Mouse (Mus musculus): Measurements from ENCODE around the gene Ubr4. TPM values are rescaled to one million over a fixed set of nuclear protein-coding genes. Genes with fewer than 3 reads are reported as not detected.

The Ubr4 gene
- 100 to 1,000 TPM; 176 to 185 TPM for total RNA-seq (2021)

DNA sequence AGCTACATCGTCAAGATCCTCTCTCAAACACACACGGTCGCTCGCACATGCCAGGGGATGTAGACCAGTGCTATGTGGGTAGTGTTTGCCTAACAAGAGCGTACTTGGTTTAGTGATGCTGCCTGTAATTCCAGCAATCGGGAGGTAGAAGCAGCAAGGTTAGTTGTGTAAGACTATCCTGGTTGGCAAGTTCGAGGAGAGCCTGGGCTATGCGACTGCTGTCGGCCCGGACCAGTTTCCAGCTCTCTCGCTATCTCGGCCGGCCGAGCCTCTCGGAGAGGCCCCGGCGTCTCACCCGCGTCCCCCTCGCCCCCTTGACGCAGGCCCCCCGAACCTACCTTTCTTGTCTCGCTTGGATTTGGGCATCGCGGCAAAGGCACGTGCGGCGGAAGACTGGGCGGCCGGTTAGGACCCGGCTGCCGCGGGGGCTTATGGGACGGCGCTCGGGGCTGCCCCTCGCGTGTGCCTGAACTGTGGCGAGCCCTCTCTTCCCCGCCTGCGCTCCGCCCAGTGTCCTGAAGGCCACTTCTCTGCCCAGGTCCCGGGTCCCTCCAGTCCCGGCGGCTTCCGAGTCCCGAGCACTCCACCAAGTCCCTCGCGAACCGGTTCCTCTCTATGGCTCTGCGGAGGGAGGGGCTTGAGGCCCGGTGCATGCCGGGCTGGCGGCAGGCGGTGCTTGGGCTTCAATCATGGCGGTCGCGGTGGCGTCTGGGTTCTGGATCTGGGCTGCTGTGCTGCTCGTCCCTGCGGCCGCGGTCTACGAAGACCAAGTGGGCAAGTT, at the start of gene Ubr4, which contains the start of the genes Mrto4 and Emc1:
Gene Ubr4, plus strand, starts transcription at position 679 of the 781 bp plus-strand sequence.
Gene Mrto4, minus strand, starts transcription at position 646 of the 781 bp plus-strand sequence.
Gene Emc1, plus strand, starts transcription at position 657 of the 781 bp plus-strand sequence.
- intact Hi-C loops (cut with DNase I): no loop called here
- DNase-seq: peak; percentile 82

DNA sequence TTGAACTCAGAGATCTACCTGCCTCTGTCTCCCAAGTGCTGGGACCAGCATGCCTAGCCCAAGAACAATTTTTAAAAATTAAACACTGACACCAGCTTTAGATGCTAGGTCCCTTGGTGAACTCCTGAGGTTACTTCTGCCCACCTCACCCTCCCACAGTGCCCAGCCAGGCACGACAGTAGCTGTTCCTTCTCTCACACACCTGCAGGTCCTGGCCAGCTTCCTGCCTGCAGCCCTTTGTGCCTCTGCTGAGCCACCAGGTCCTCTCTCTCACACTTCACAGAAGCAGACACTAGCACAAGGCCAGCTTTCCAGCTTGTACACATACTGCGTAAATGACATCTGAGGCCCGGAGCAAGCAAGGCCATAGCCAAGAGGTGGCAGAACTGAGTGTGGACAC, 46.9 kb upstream of the Ubr4 start:
- no peak for DNase-seq
- intact Hi-C loops (cut with DNase I): no loop called here

DNA sequence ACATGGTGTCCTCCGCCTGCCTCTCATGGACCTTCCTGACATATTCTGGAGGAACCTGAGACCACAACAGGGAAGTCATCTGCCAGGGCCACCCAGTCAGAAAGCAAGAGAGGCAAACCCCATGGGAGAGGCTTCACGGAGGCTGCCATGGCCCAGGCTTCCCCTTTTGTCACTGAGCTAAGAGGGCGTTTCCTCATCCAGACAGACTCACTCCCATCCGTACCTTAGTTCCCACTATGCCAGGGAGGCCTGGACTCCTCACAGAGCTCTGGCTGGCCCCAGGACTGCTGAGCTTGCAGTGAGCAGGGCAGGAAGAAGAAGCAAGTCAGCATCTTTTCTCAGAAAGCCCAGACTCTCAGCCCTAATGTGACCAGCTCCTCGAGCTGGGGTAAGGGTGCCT, 44.5 kb upstream of the Ubr4 start:
- intact Hi-C loops (cut with DNase I): no loop called here
- no peak for DNase-seq

DNA sequence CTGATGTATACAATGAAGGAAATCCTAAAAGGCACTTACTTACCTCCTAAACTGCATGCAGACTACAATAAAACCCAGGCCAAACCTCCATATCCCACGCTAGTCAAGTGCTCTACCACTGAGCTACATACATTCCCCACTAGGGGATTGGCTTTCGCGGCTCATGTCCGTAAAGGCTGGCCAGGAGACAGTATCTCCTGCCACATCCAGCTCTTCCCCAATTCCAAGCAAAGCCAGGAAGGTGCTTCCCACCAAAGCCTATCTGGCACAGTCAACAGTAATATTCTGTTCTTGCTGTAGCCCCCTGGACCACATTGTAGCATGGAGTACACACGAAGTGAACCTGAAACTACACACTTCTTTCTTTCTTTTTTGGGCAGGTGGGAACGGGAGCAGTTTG, 42.8 kb upstream of the Ubr4 start:
- intact Hi-C loops (cut with DNase I): no loop called here
- no peak for DNase-seq

DNA sequence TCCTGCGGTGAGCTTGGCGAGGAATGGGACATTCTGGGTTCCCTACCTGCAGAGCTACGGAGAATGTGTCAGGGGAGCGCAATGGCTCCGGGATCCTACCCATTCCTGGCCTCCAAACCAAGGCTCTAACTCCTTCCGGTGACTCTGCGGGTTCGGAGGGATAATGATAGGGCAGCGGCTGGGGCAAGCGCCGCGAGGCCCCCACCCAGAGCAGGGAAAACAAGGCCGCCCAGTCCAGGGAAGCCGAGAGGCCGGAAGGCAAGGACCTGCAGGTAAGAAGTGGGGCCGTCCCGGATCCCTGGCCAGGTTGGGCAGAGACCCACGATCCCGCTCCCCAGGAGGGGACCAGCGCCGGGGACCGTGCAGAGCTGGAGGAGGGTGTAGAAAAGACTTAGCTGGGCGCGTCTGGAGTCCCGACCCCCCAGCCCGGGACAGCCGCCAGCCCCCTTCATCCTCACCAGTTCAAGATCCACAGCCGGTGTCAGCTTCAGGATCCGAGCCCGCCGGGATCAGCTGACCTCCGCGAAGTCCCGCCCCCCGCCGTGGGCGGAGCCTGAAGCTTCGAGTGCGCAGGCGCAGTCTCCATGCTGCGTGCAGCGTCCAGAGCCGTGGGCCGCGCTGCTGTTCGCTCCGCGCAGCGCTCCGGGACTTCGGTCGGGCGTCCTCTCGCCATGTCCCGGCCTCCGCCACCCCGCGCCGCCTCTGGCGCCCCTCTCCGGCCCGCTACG, 42.1 kb upstream of the Ubr4 start, which contains the start of the genes Pqlc2 and Akr7a5:
Gene Pqlc2, minus strand, starts transcription at position 538 of the 728 bp plus-strand sequence.
Gene Akr7a5, plus strand, starts transcription at position 574 of the 728 bp plus-strand sequence.
- intact Hi-C loops (cut with DNase I): no loop called here
- DNase-seq: peak; percentile 98

DNA sequence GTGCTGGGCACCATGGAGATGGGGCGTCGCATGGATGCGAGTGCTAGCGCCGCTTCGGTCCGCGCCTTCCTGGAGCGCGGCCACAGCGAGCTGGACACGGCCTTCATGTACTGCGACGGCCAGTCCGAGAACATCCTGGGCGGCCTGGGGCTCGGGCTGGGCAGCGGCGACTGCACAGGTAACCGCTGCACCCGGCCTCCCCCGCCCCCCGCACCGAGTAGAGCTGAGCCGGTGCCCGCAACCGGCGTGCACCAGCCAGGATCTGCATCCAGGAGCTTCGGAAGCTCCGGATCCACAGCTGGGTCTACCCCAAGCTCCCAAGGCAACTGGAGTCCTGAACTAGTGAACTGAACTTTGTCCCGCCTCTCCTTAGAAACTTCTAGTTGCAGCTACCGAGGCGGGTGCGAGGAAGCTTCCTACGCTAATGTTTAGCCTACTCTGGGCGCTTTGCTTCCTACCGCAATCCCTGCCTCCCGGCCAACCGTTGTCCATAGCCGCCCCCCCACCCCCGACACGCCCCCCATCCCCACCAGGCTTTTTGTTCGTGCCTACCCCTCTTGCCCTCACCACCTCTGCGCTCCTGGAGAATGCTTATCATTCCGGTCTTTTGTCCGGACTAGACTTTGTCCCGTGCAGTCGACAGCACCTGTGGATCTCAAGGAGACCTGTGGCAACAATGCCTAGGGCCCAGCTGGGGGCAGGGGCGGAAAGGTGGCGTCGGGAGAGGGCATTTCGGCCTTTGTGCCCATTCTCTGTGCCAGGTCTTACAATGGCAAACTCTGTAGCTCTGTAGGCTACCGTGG, 41.3 kb upstream of the Ubr4 start:
- DNase-seq: no peak
- intact Hi-C loops (cut with DNase I): no loop called here

DNA sequence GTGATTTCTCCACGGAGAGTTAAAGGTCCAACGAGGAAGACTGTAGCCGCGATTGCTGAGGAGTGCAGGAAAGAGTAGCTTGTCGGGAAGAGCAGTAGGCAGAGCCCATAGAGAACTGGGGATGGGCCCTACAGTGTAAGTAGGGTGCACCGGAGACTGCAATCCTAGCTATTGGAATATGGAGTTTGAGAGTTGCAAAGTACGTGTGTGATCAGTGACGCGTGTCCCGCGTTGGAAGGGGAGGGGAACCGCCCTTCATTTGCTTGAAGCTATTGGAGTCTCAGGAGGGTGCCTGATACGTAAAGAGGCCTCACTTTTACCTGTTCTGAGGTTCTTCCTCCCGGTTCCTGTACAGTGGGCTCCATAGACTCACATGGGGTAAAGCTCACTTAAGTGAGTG, 40.7 kb upstream of the Ubr4 start:
- intact Hi-C loops (cut with DNase I): no loop called here
- no peak for DNase-seq

DNA sequence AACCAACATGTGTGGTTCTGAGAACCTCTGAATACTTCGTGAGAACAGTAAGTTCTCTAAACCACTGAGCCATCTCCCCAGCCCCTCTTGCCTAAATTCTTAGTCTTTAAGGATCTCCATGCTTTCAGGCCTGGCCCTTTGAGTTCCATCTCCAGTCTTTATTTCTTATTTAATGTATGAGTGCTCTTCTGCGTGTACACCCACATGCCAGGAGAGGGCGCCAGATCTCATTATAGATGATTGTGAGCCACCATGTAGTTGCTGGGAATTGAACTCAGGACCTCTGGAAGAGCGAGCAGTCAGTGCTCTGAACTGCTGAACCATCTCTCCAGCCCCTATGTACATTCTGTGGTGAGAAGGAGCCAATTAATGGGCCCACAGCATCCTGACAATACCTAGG, 39.8 kb upstream of the Ubr4 start:
- no peak for DNase-seq
- intact Hi-C loops (cut with DNase I): no loop called here

DNA sequence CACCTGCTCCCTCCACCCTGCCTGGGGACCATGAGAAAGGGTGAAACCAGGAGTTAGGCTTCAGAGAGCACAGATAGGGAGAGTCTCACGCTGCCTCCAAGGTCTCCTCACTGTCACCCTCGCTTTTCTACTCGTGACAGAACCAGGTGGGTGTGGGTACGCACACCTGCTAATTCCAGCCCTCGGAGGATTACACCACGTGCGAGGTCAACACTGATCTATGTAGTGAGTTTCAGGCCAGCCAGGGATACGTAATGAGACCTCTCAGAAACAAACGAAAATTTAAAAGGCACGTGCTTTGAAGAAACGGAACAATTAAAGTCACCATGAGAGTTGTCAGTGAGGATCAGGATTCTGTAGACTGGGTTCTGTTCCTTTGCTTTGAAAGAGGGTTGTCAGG, 34.0 kb upstream of the Ubr4 start:
- intact Hi-C loops (cut with DNase I): no loop called here
- no peak for DNase-seq

DNA sequence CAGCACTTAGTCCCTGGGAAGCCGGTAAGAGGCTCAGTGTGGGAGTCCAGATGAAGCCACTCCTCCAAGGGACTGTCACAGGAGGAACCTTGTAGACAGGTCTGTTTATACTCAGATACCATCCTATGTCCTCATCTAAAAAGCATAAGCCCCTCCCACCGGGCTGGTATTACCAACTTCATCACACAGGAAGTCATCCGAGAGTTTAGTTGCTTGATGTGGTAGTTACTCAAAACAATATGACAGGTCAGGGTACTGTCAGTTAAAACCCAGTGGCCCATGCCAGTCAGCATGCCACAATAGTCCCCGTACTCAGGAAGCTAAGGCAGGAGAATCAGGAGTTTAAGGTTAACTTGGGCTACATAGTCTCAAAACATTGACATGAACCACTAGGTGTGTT, 32.7 kb upstream of the Ubr4 start:
- intact Hi-C loops (cut with DNase I): no loop called here
- no peak for DNase-seq

DNA sequence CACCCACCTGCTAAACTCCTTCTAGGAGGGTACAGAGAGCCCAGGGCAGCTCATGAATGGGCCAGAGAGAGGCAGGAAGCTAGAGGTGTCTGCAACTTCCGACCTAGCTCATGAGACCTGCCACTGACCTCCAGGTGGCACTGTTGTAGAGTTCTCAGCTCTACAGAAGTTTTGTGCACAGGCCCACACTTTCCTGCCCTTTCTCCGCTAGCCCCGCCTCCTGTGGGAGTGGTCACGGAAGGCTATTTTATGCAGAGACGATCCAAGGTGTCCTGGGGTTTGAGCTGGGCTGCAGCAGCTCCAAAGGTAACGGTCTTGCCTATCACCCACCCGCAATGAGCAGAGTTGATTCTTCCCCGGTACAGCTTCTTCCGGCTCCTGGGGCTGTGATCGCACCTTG, 21.8 kb upstream of the Ubr4 start:
- DNase-seq: peak; percentile 49
- intact Hi-C loops (cut with DNase I): no loop called here

DNA sequence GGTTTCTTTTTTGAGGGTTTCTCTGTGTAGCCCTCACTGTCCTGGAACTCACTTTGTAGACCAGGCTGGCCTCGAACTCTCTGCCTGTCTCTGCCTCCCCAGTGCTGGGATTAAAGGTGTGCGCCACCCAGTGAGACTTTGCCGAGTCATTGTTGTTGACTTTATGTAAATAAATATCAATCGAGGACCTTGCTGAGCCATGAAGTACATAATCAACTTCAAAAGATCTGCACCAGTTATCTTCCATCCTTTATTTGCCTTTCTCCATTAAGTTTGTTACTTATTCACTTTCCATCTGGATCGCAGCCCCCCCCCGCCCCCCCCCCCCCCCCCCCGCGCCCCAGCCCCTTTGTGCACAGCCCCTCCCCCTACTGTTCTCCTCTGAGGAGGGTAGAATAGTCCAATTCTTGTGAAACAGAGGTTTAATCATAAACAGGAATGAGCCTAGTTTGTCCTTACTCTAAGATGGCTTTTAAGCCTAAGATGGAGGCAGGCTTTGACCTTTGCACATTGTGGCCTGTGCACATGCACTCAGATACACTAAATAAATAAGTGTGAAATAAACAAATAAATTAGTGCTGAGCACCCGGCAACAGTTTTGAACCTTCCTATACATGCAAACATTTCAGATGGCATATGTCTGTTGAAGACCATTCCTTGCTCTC, 17.6 kb upstream of the Ubr4 start:
- intact Hi-C loops (cut with DNase I): loop anchor here (5.0 kb wide), 1 partner anchor 247 kb away; no protein-coding TSS in a partner anchor

DNA sequence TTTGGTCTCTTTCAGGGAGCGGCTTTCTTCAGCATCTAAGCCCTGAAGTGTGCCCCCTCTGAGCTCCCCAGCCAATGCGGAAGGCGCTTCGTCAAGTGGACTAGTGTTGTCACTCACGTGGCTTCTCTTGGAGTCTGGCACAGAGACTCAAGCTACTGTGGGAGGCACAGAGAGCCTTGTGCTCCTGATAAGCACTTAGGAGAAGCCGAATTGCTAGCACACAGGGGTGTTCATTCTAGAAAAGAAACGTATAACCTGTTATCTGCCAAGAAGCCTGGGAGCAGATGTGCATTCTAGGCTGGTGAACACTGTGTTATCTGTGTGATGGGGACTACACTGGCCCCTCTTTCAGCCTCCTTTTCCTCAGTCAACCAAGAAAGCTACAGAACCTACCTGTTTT, 16.9 kb upstream of the Ubr4 start:
- DNase-seq: no peak
- intact Hi-C loops (cut with DNase I): loop anchor here (5.0 kb wide), 1 partner anchor 248 kb away; no protein-coding TSS in a partner anchor

More for the DNA sequence above, 17.6 kb upstream of the Ubr4 start:
- DNase-seq: no peak

DNA sequence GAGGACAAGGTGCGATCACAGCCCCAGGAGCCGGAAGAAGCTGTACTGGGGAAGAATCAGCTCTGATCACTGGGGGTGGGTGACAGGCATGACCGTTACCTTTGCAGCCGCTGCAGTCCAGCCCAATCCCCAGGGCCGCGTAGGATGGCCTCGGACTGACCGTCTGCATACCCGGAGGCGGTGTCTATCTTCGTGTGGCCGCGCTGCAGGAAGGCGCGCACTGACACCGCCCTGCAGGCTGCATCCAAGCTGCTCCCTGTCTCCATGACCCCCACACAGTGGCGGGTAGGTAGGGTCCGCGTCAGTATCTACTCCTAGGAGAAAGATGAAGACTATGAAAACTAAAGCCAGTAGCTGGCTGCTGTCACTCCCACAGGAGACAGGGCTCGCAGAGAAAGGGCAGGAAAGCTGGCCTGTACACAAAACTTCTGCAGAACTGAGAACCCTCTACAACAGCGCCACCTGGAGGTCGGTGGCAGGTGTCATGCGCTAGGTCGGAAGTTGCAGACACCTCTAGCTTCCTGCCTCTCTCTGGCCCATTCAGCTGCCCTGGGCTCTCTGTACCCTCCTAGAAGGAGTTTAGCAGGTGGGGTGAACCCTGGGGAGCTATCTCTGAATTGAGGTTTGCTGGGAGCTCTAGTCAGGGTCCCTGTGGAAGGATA, 15.5 kb upstream of the Ubr4 start:
- intact Hi-C loops (cut with DNase I): loop anchor here (5.0 kb wide), 1 partner anchor 250 kb away; no protein-coding TSS in a partner anchor
- peak; percentile 77 for DNase-seq

DNA sequence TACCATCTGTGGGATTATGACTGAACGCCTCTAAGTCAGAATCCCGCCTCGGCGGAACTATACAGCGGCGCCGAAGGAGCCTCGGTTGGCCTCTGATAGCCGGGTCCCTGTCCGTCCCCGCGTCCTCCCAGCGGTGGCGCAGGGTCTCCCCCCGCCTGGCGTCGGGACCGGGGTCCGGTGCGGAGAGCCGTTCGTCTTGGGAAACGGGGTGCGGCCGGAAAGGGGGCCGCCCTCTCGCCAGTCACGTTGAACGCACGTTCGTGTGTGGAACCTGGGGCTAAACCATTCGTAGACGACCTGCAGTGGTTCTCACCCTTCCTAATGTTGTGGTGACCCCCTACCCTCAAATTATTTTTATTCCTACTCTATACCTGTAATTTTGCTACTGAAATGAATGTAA, 14.3 kb upstream of the Ubr4 start:
- DNase-seq: no peak
- intact Hi-C loops (cut with DNase I): loop anchor here (5.0 kb wide), 1 partner anchor 251 kb away; no protein-coding TSS in a partner anchor

DNA sequence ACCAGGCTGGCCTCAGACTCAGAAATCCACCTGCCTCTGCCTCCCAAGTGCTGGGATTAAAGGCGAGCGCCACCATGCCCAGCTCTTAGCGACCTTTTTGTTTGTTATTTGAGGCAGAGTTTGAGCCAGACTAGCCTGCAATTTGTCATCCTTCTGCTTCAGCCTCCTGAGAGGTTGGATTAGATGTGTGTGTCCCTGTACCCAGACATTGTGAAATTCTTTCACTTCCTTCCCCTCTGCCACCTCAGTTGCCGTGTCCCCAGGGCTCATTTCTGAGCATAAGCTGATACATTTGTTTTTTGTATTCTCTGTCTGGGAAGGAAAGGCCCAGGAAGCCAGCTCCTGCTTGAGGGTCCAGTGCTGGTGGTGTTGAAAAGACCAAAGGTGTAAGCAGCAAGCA, 11.6 kb upstream of the Ubr4 start:
- DNase-seq: no peak
- intact Hi-C loops (cut with DNase I): no loop called here

DNA sequence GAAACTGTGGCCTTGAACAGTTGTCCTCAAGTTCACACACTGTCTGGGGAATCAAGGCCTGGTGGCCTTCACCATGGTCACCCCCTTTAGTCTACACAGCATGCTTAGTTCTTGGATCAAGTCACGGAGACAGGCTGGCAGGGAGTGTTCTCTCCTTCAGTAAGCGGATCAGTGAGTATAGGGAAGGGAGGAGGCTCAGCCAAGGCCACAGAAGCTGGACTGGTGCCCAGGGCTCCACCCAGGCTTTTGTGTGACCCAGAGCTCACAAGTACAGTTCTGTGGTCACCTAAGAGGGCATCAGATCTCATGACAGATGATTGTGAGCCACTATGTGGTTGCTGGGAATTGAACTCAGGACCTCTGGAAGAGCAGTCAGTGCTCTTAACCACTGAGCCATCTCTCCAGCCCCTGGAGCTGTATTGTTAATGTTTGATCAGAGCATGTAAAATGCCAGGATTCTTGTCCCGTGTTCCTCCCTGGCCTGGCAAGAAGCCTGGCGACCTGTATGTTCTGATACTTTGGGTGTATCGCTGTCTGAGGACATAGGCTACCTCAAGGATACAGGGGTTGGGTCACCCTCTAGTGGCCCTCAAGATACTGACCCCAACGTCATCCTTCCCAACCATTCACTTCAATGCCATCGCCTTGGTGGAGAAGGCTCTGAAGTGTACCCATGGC, 10.7 kb upstream of the Ubr4 start:
- intact Hi-C loops (cut with DNase I): no loop called here
- DNase-seq: no peak

DNA sequence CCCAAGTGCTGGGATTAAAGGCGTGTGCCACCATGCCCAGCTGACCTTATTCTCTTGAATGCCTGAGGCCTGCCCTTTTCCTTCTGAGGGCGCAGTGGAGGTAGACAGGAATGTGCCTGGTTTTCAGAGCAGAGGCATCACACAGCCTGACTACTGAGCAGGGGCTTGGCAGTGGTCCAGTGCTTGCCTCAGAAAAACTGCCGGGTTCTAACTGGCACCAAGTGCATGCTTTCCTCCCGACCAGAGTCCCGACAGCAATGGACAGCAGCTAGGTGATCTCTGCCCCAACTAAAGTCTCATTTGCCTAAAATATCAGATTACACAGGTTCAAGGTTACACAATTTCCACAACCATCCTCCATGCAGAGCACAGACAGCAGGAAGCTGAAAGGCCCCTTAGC, 8.7 kb upstream of the Ubr4 start:
- peak; percentile 59 for DNase-seq
- intact Hi-C loops (cut with DNase I): no loop called here

DNA sequence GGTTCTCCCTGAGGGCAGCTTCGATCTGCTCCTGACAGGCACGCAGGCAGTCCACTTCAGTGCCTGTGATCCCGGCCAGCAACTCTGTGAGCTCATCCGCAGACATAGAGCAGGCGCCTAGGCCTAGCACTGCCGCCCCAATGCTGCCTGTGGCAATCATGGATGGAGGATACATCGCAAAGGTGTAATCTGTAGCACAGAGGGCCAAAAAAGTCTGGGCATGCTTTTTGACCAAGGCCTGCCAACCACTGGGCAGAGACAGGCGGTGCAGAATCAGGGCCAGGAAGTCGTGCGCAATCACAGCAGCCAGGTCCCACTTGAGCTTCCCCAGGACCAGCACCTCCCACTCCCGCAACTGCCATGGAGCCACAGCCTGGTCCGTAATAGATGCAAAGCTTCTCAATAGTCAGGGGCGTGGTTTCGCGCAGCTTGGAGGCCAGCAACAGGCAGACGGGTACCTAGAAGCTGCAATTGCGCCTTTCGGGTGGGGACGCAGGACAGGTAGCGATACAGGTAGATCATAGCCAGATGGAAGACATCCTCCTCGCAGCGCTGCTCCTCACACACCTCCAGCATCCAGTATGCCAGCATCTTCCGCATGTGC, 6.9 kb upstream of the Ubr4 start:
- DNase-seq: no peak
- intact Hi-C loops (cut with DNase I): no loop called here
